16 mouse cellular contexts compared by ENCODE assay signal in the genomic region with DNA sequence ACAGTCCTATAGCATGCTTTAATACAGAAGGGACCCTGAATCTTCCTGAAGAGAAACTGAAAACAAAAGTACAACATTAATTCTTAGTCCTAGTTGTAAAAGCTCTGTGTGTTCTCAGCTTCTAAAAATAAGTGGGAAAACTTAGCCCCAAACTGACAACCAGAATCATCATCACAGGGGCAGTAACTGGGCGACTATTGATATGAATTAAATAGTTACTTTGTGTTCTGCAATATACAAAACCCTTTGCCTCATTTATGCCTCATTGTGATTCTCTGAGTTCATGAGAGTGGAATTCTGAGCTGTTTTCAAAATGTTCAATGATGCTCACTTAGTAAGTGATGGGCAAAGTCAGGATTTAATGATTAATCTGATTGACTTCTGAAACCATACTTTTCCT.
"Had no signal": no experiment of that assay in that cellular context is flagged by ENCODE, and none has a peak within 500 bp of the region (broad histone marks: within the 10 kb centered on the region; RNA-seq: fewer than 3 reads in every experiment).

No protein-coding gene starts in this region.

- DNase-seq: heart, postnatal 10 days; heart, postnatal 14 days; heart, postnatal 36 days; heart, postnatal 4 days; kidney, adult 11 months; kidney, adult 18-20 months; kidney, adult 2 months; kidney, adult 8-10 months; kidney, adult 9 months; kidney, postnatal 10 days; kidney, postnatal 14 days; kidney, postnatal 25 days; kidney, postnatal 36 days; kidney, postnatal 4 days; layer of hippocampus, adult 9-11 months; layer of hippocampus, postnatal 36 days had no signal
